Mouse (Mus musculus) ES-E14 (cell line): ENCODE results near the gene St8sia4.

Experiments used
- CHD2 ChIP-seq: IDR thresholded peaks from 2 replicates; pipeline ENCODE4 v1.6.1; 2014; ENCODE audit warnings: mild to moderate bottlenecking, low read depth, low read length, inconsistent platforms
- HCFC1 ChIP-seq: IDR thresholded peaks from 2 replicates; pipeline ENCODE4 v1.6.1; 2012; ENCODE audit warnings: low read length, inconsistent platforms, borderline replicate concordance; ENCODE audit not compliant: insufficient read depth
- MAFK ChIP-seq: IDR thresholded peaks from 2 replicates; pipeline ENCODE4 v1.6.1; 2014; ENCODE audit warnings: mild to moderate bottlenecking, low read depth, low read length, inconsistent platforms; ENCODE audit not compliant: insufficient read depth
- ZC3H11A ChIP-seq: IDR thresholded peaks from 2 replicates; pipeline ENCODE4 v1.6.1; 2012; ENCODE audit warnings: low read depth, mild to moderate bottlenecking, inconsistent platforms, low read length, borderline replicate concordance
- ZNF384 ChIP-seq: IDR thresholded peaks from 2 replicates; pipeline ENCODE4 v1.6.1; 2012; ENCODE audit warnings: low read depth, low read length, inconsistent platforms

GRCm38 (mm10) chr1:95668253-95668805 is 958 bp upstream of the St8sia4 start:
- TF ChIP-seq MAFK, result no peak
- TF ChIP-seq ZNF384, result peak; percentile 75
- no peak for TF ChIP-seq CHD2
- no peak for TF ChIP-seq ZC3H11A
- no peak for TF ChIP-seq HCFC1
